Mouse (Mus musculus) erythroblast, embryonic 14.5 days (primary cell): Measurements from ENCODE around the gene Eef1b2. TPM values are rescaled to one million over a fixed set of nuclear protein-coding genes. Genes with fewer than 3 reads are reported as not detected.

Experiments
- H3K27me3 ChIP-seq: 2 replicates; pipeline ENCODE4 v1.6.1; 2012; ENCODE audit warnings: inconsistent platforms; ENCODE audit not compliant: control insufficient read depth
- H3K36me3 ChIP-seq: 2 replicates; pipeline ENCODE4 v1.6.1; 2012; ENCODE audit warnings: mild to moderate bottlenecking, inconsistent platforms; ENCODE audit not compliant: control insufficient read depth
- H3K4me1 ChIP-seq: 2 replicates; pipeline ENCODE4 v1.6.1; 2012; ENCODE audit warnings: inconsistent platforms; ENCODE audit not compliant: control insufficient read depth
- H3K4me3 ChIP-seq: replicated peaks from 2 replicates; pipeline ENCODE3; 2012; ENCODE audit warnings: moderate library complexity, mild to moderate bottlenecking, inconsistent platforms
- H3K9me3 ChIP-seq: 2 replicates; pipeline ENCODE4 v1.6.1; 2012; ENCODE audit warnings: low read length, inconsistent platforms, mixed read lengths; ENCODE audit not compliant: control insufficient read depth
- GATA1 ChIP-seq: IDR thresholded peaks from 2 replicates; pipeline ENCODE4 v1.6.1; 2012; ENCODE audit warnings: low read length, inconsistent platforms, mixed read lengths
- TAL1 ChIP-seq: IDR thresholded peaks from 3 replicates; pipeline ENCODE4 v1.6.1; 2012; ENCODE audit warnings: low read length, inconsistent platforms, mixed read lengths
- polyA plus RNA-seq: library from polyadenylated mRNA; stranded (reverse); fragments of >175 nt; gene quantifications from 2 replicates; pipeline ENCODE4 v1.2.3, GENCODE M21; 2012

Gene Eef1b2
- polyA plus RNA-seq, 1 experiment, result 18.7 TPM

GRCm38 (mm10) chr1:63204660-63205394 lies 28.2 kb downstream of the Eef1b2 start:
- H3K9me3 ChIP-seq, result no peaks in the 10 kb centered on the region; the same call in 1 of the 2 replicates
- no peak overlapping the region for H3K4me3 ChIP-seq
- H3K4me1 ChIP-seq, result no peaks in the 10 kb centered on the region
- no peaks in the 10 kb centered on the region for H3K27me3 ChIP-seq
- TF ChIP-seq GATA1 (no peak), TAL1 (no peak)
- H3K36me3 ChIP-seq, result no peaks in the 10 kb centered on the region

DNA sequence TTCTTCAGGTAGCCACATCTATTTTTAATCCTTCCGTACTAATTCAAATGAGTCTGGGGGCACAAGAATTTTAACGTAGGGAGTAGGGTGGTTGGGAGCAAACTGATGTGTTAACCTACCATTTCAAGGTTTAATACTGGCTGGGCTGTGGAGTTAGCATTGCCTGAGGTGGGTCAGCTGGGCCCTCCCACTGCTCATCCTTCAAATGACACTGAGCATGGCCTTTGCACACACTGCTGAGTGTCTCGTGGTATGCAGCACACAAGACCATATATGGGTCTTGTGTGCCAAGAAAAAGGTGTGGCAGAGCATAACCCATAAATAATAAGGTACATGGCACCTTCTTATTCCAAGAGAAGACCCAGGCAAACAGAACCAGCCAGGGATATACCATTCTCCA lies 31.0 kb downstream of the Eef1b2 start:
- Histone ChIP-seq H3K4me1 (no peaks in the 10 kb centered on the region), H3K9me3 (no peaks in the 10 kb centered on the region), H3K36me3 (no peaks in the 10 kb centered on the region), H3K27me3 (no peaks in the 10 kb centered on the region), H3K4me3 (no peak overlapping the region)
- no peak for TF ChIP-seq GATA1
- no peak for TF ChIP-seq TAL1

GRCm38 (mm10) chr1:63209861-63210529 lies 33.4 kb downstream of the Eef1b2 start:
- TF ChIP-seq GATA1 (no peak), TAL1 (no peak)

DNA sequence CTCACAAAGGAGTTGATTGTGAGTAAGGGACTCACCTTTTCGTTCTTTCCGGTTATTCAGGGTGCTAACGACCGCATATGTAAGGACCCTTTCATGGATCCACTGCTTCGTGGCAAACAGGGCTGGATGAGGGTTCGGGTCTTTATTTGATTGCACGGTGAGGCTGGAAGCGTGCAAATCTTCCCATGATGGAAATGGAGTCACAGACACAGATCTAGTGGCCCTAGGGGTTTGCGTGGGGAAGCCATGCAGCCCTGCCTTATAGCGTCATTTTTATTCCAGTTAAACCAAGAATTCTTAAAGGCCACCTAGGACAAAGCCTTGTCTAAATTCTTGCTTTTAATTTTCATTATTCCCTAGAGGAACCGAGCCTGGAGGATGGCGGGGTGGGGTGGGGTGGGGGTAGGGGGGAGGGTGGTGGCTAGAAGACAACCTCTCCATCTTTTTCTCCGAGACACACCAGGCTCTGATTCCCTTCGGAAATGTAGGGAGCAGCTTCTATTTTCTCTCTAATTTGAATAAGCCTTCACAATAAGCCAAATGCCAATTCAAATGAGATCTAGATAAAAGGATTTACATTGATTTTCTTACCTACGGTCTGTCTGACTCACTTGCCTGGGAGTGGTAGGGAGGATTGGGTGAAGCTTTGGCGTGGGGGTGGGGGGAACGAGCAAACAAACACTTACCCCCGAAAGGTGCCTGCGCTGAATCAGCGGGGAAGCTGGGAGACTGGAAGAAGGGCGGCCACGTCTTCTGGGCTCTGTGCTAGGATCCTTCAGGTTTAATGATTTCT lies 37.0 kb downstream of the Eef1b2 start:
- no peak for TF ChIP-seq GATA1
- no peak for TF ChIP-seq TAL1
- Histone ChIP-seq H3K4me3 (no peak overlapping the region), H3K27me3 (peaks cover 15% of the 10 kb centered on the region), H3K36me3 (no peaks in the 10 kb centered on the region), H3K9me3 (no peaks in the 10 kb centered on the region), H3K4me1 (no peaks in the 10 kb centered on the region)

More at GRCm38 (mm10) chr1:63209861-63210529, 33.4 kb downstream of the Eef1b2 start:
- H3K9me3 ChIP-seq, result no peaks in the 10 kb centered on the region
- no peaks in the 10 kb centered on the region for H3K4me1 ChIP-seq
- no peaks in the 10 kb centered on the region for H3K36me3 ChIP-seq
- peaks cover 15% of the 10 kb centered on the region for H3K27me3 ChIP-seq
- no peak overlapping the region for H3K4me3 ChIP-seq

GRCm38 (mm10) chr1:63214271-63214558 lies 37.6 kb downstream of the Eef1b2 start, which contains the start of gene Gpr1:
Gene Gpr1, minus strand, starts transcription at chr1:63214543.
- Histone ChIP-seq H3K4me1 (no peaks in the 10 kb centered on the region), H3K9me3 (no peaks in the 10 kb centered on the region), H3K4me3 (no peak within 1 kb of the TSS), H3K27me3 (peaks cover 15% of the 10 kb centered on the region), H3K36me3 (no peaks in the 10 kb centered on the region)
- TF ChIP-seq TAL1 (no peak), GATA1 (no peak)

DNA sequence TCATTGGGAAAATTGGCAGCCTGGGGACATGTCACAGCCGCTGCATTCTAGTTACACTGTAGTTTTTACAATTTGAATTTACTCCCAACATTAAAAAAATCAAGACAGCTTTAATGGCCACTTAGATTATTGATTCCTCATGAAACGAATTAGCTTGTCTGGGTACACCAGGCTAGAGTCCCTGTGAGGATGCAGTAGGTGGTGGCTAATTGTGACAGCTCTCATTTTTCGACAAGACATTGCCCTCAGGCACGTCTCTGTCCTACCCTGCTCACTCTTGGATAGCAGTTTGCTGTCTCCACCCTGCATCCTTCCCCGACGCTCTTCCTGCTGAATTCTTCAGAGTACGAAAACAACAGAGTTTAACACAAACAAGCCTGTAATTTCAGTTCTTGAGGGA lies 38.0 kb downstream of the Eef1b2 start:
- no peak for TF ChIP-seq GATA1
- TF ChIP-seq TAL1, result no peak
- Histone ChIP-seq H3K36me3 (no peaks in the 10 kb centered on the region), H3K4me3 (no peak overlapping the region)

GRCm38 (mm10) chr1:63219277-63219676 lies 42.7 kb downstream of the Eef1b2 start:
- Histone ChIP-seq H3K4me1 (no peaks in the 10 kb centered on the region), H3K4me3 (no peak overlapping the region), H3K36me3 (no peaks in the 10 kb centered on the region), H3K27me3 (peaks cover 8% of the 10 kb centered on the region), H3K9me3 (no peaks in the 10 kb centered on the region)
- TF ChIP-seq GATA1, result no peak
- no peak for TF ChIP-seq TAL1

More for the DNA sequence above, 38.0 kb downstream of the Eef1b2 start:
- Histone ChIP-seq H3K27me3 (peaks cover 15% of the 10 kb centered on the region), H3K9me3 (no peaks in the 10 kb centered on the region), H3K4me1 (no peaks in the 10 kb centered on the region)

DNA sequence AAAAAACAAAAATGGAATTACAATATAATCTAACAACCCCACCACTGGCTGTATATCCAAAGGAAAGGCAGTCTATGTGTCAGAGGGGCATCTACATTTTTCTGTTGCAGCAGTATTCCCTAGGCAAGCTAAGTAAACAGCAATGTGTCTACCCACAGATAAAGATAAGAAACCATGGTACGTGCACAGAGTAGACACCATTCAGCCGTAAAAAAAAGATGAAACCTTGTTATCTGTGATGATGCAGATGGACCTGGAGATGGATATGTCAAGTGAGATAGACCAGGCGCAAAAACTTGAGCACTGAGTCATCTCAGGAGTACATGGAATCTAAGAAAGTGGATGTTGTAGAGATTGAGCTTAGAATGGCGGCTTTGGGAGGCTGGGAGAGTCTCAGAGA lies 48.4 kb downstream of the Eef1b2 start:
- H3K27me3 ChIP-seq, result no peaks in the 10 kb centered on the region
- no peaks in the 10 kb centered on the region for H3K4me1 ChIP-seq
- no peak for TF ChIP-seq GATA1
- no peak for TF ChIP-seq TAL1
- no peak overlapping the region for H3K4me3 ChIP-seq
- H3K9me3 ChIP-seq, result no peaks in the 10 kb centered on the region
- no peaks in the 10 kb centered on the region for H3K36me3 ChIP-seq

DNA sequence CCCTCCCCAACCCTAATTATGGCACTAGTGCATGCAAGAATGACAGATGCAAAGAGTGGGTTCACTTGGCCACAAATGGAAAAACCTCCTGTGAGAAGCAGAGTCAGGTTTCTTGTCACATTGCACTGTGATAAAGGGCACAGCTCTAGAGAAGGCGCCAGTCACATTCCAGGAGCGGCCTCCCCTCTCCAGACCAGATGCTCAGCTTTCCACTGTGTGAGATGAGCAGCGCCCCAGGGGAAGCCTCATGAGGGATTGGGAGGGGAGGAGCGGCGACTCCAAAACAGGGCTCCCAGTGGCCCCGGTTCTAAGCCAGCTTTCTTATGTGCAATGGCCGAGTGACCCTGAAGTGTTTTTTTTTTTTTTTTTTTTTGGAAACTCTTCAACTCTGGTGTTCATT lies 49.3 kb downstream of the Eef1b2 start:
- TF ChIP-seq GATA1 (no peak), TAL1 (no peak)
- H3K4me1 ChIP-seq, result no peaks in the 10 kb centered on the region
- no peak overlapping the region for H3K4me3 ChIP-seq
- no peaks in the 10 kb centered on the region for H3K36me3 ChIP-seq
- H3K9me3 ChIP-seq, result no peaks in the 10 kb centered on the region
- H3K27me3 ChIP-seq, result no peaks in the 10 kb centered on the region
